ENCODE assay signal across 19 mouse cellular contexts in genomic region chr4:120280432-120280831, GRCm38 (mm10). TPM values are rescaled to one million over a fixed set of nuclear protein-coding genes. Genes with fewer than 3 reads are reported as not detected.
"Had no signal": no experiment of that assay in that cellular context is flagged by ENCODE, and none has a peak within 500 bp of the region (broad histone marks: within the 10 kb centered on the region; RNA-seq: fewer than 3 reads in every experiment).

No protein-coding gene starts in this region.

- H3K9ac ChIP-seq: limb, embryonic 12.5 days; liver, embryonic 13.5 days; liver, postnatal 0 days; lung, embryonic 15.5 days; midbrain, embryonic 15.5 days; neural tube, embryonic 12.5 days; stomach, embryonic 15.5 days had no signal

- H3K36me3 ChIP-seq: limb, embryonic 12.5 days; liver, embryonic 13.5 days; lung, embryonic 15.5 days; midbrain, embryonic 15.5 days; neural tube, embryonic 12.5 days; stomach, embryonic 15.5 days had no signal

- H3K27ac ChIP-seq: limb, embryonic 12.5 days; liver, embryonic 13.5 days; lung, embryonic 15.5 days; macrophage; midbrain, embryonic 15.5 days; neural tube, embryonic 12.5 days; stomach, embryonic 15.5 days had no signal

- H3K9me3 ChIP-seq: limb, embryonic 12.5 days; liver, embryonic 13.5 days; lung, embryonic 15.5 days; megakaryocyte, embryonic 14.5 days; midbrain, embryonic 15.5 days; neural tube, embryonic 12.5 days; stomach, embryonic 15.5 days had no signal

- ATAC-seq: liver, postnatal 0 days; midbrain, embryonic 15.5 days had no signal

- H3K4me2 ChIP-seq: limb, embryonic 12.5 days; liver, embryonic 13.5 days; lung, embryonic 15.5 days; midbrain, embryonic 11.5 days; midbrain, embryonic 15.5 days; neural tube, embryonic 12.5 days; stomach, embryonic 15.5 days had no signal

- H3K4me3 ChIP-seq: limb, embryonic 12.5 days; liver, embryonic 13.5 days; lung, embryonic 15.5 days; megakaryocyte, embryonic 14.5 days; midbrain, embryonic 15.5 days; neural tube, embryonic 12.5 days; stomach, embryonic 15.5 days had no signal

- DNase-seq: kidney, adult 18-20 months; kidney, postnatal 10 days; kidney, postnatal 4 days; liver; liver, embryonic 13.5 days; liver, postnatal 0 days; lung, postnatal 14 days; thymus, postnatal 36 days had no signal

RNA-seq across cellular contexts. Expression of gene Foxo6, which starts 6.7 kb away (rescaled TPM):
- total RNA-seq: monocyte, adult 5-6 weeks; neutrophil, adult 5-6 weeks had no signal
- polyA plus RNA-seq: liver, embryonic 13.5 days; liver, postnatal 0 days; macrophage; thymus, postnatal 0 days had no signal
